Mouse (Mus musculus): ENCODE data around the gene Aasdhppt.

Aasdhppt gene

GRCm38 (mm10) chr9:4309351-4310085, at the start of gene Aasdhppt, which contains the start of gene Kbtbd3:
Gene Aasdhppt, minus strand, starts transcription at chr9:4309471.
Gene Kbtbd3, plus strand, starts transcription at chr9:4309833.
- DNase-seq: peak; percentile 98

GRCm38 (mm10) chr9:4353163-4353562, 43.9 kb upstream of the Aasdhppt start:
- DNase-seq: no peak

GRCm38 (mm10) chr9:4318939-4319721, 9.9 kb upstream of the Aasdhppt start:
- no peak for DNase-seq

- no peak for DNase-seq
Measured at GRCm38 (mm10) chr9:4315746-4316145, 6.5 kb upstream of the Aasdhppt start.

- DNase-seq: no peak
Measured at GRCm38 (mm10) chr9:4313946-4314345, 4.7 kb upstream of the Aasdhppt start.

GRCm38 (mm10) chr9:4311162-4311561, 1.9 kb upstream of the Aasdhppt start:
- DNase-seq: no peak

GRCm38 (mm10) chr9:4310706-4311105, 1.4 kb upstream of the Aasdhppt start:
- DNase-seq: no peak

GRCm38 (mm10) chr9:4308628-4309350, 482 bp downstream of the Aasdhppt start:
- DNase-seq: no peak

- no peak for DNase-seq
Measured at GRCm38 (mm10) chr9:4304867-4305266, 4.4 kb downstream of the Aasdhppt start.

GRCm38 (mm10) chr9:4300466-4300865, 8.8 kb downstream of the Aasdhppt start:
- no peak for DNase-seq

- no peak for DNase-seq
Measured at GRCm38 (mm10) chr9:4283850-4284249, 25.4 kb downstream of the Aasdhppt start.

- DNase-seq: no peak
Measured at GRCm38 (mm10) chr9:4266881-4267280, 42.4 kb downstream of the Aasdhppt start.

- no peak for DNase-seq
Measured at GRCm38 (mm10) chr9:4260746-4261090, 48.6 kb downstream of the Aasdhppt start.

- peak; percentile 81 for DNase-seq
Measured at GRCm38 (mm10) chr9:4259841-4260745, 49.2 kb downstream of the Aasdhppt start.

GRCm38 (mm10) chr9:4259074-4259473, 50.2 kb downstream of the Aasdhppt start:
- DNase-seq: no peak
